Mouse (Mus musculus) CH12.LX (cell line): Measurements from ENCODE around the gene Tmem145. TPM values are rescaled to one million over a fixed set of nuclear protein-coding genes. Genes with fewer than 3 reads are reported as not detected.

Experiments
- DNase-seq: peaks from one replicate; pipeline ENCODE4 v3.0.0-alpha.2; 2013; ENCODE audit errors: extremely low read depth
- H3K27ac ChIP-seq: 2 replicates; pipeline ENCODE4 v1.5.1; 2012; ENCODE audit warnings: low read depth, mild to moderate bottlenecking, control low read depth, moderate library complexity; ENCODE audit not compliant: insufficient read depth
- H3K27me3 ChIP-seq: replicated peaks from 2 replicates; pipeline ENCODE3; 2012; ENCODE audit warnings: inconsistent platforms
- H3K36me3 ChIP-seq, 2 experiments: replicated peaks in 1 of 2; 2 replicates each; pipeline versions ENCODE3 to v1.6.1; 2012; ENCODE audit warnings: inconsistent platforms in 1 of 2, low read length in 1 of 2, mild to moderate bottlenecking in 1 of 2, mixed read lengths in 1 of 2, moderate library complexity in 1 of 2; ENCODE audit not compliant: control insufficient read depth in 1 of 2, insufficient read depth in 1 of 2
- H3K4me1 ChIP-seq, 2 experiments: 2 replicates each; pipeline ENCODE4 v1.6.1; 2012; ENCODE audit warnings: inconsistent platforms in 1 of 2, moderate library complexity in 1 of 2; ENCODE audit not compliant: insufficient read depth in 2 of 2, control insufficient read depth in 1 of 2
- H3K4me2 ChIP-seq: 2 replicates; pipeline ENCODE4 v1.6.1; 2012; ENCODE audit warnings: low read depth, mild to moderate bottlenecking, control low read depth; ENCODE audit not compliant: poor library complexity, insufficient read depth, severe bottlenecking
- H3K4me3 ChIP-seq, 3 experiments: fragments of 150-350 bp in 1 of 3; sonication (generic) in 1 of 3; replicated peaks in 1 of 3; 2 replicates each; pipeline versions ENCODE3 to v1.5.1; 2011 to 2012; ENCODE audit warnings: low read depth in 2 of 3, low read length in 2 of 3, mild to moderate bottlenecking in 2 of 3, moderate library complexity in 2 of 3, control low read depth in 1 of 3, improper control_type of control experiment in 1 of 3, inconsistent platforms in 1 of 3, mixed read lengths in 1 of 3; ENCODE audit not compliant: poor library complexity in 1 of 3
- H3K79me2 ChIP-seq: replicated peaks from 2 replicates; pipeline ENCODE4 v1.6.1; 2012; ENCODE audit warnings: mild to moderate bottlenecking, moderate library complexity; ENCODE audit not compliant: control insufficient read depth, poor library complexity, insufficient read depth, severe bottlenecking; ENCODE audit errors: extremely low read depth
- H3K9ac ChIP-seq: 2 replicates; pipeline ENCODE4 v1.6.1; 2012; ENCODE audit warnings: low read depth, mild to moderate bottlenecking, control low read depth, moderate library complexity; ENCODE audit not compliant: insufficient read depth
- H3K9me3 ChIP-seq: replicated peaks from 2 replicates; pipeline ENCODE3; 2012; ENCODE audit warnings: low read length, inconsistent platforms, mixed read lengths
- ELF1 ChIP-seq: IDR thresholded peaks from 2 replicates; pipeline ENCODE4 v1.6.1; 2014; ENCODE audit warnings: low read depth, mild to moderate bottlenecking, inconsistent platforms, low read length, improper control_type of control experiment
- EP300 ChIP-seq: IDR thresholded peaks from 2 replicates; pipeline ENCODE4 v1.6.1; 2011; ENCODE audit warnings: low read length, improper control_type of control experiment
- ETS1 ChIP-seq: conservative IDR thresholded peaks from 2 replicates; pipeline ENCODE4 v1.6.1; 2012; ENCODE audit warnings: low read depth, mild to moderate bottlenecking, inconsistent platforms, low read length, improper control_type of control experiment, moderate library complexity
- GABPA ChIP-seq: IDR thresholded peaks from 2 replicates; pipeline ENCODE4 v1.6.1; 2012; ENCODE audit warnings: low read depth, low read length, improper control_type of control experiment, inconsistent platforms; ENCODE audit not compliant: insufficient replicate concordance
- MXI1 ChIP-seq: IDR thresholded peaks from 2 replicates; pipeline ENCODE4 v1.6.1; 2011; ENCODE audit warnings: mild to moderate bottlenecking, low read depth, low read length, improper control_type of control experiment
- NRF1 ChIP-seq: IDR thresholded peaks from 2 replicates; pipeline ENCODE4 v1.6.1; 2014; ENCODE audit warnings: low read depth, mild to moderate bottlenecking, inconsistent platforms, low read length, improper control_type of control experiment, moderate library complexity
- POLR2A ChIP-seq: IDR thresholded peaks from 2 replicates; pipeline ENCODE4 v1.6.1; 2011; ENCODE audit warnings: low read depth, mild to moderate bottlenecking, improper control_type of control experiment, low read length
- RAD21 ChIP-seq: IDR thresholded peaks from 2 replicates; pipeline ENCODE4 v1.6.1; 2011; ENCODE audit warnings: low read depth, mild to moderate bottlenecking, low read length, improper control_type of control experiment, moderate library complexity
- SIN3A ChIP-seq: IDR thresholded peaks from 2 replicates; pipeline ENCODE4 v1.6.1; 2012; ENCODE audit warnings: low read length, improper control_type of control experiment, inconsistent platforms
- TCF12 ChIP-seq: IDR thresholded peaks from 2 replicates; pipeline ENCODE4 v1.6.1; 2014; ENCODE audit warnings: low read depth, mild to moderate bottlenecking, inconsistent platforms, low read length, improper control_type of control experiment
- UBTF ChIP-seq: IDR thresholded peaks from 2 replicates; pipeline ENCODE4 v1.6.1; 2012; ENCODE audit warnings: low read depth, mild to moderate bottlenecking, inconsistent platforms, low read length, improper control_type of control experiment, moderate library complexity
- USF1 ChIP-seq: IDR thresholded peaks from 2 replicates; pipeline ENCODE4 v1.6.1; 2014; ENCODE audit warnings: low read depth, mild to moderate bottlenecking, inconsistent platforms, low read length, improper control_type of control experiment
- ZMIZ1 ChIP-seq: IDR thresholded peaks from 2 replicates; pipeline ENCODE4 v1.6.1; 2012; ENCODE audit warnings: low read depth, mild to moderate bottlenecking, inconsistent platforms, low read length, improper control_type of control experiment
- ZNF384 ChIP-seq: IDR thresholded peaks from 2 replicates; pipeline ENCODE4 v1.6.1; 2012; ENCODE audit warnings: low read depth, low read length, improper control_type of control experiment, inconsistent platforms
- dilution Hi-C: fragments of 300-500 bp; cut with MboI; formaldehyde crosslinking; loops from 2 replicates; pipeline ENCODE4 v1.14.3; 2020; ENCODE audit warnings: low sequenced_read_pairs; ENCODE audit not compliant: extremely low pct_unique_long_range_greater_than_20kb, extremely low pct_ligation_motif_present
- in situ Hi-C: fragments of 300-500 bp; cut with MboI; formaldehyde crosslinking; loops from 3 replicates; pipeline ENCODE4 v1.14.3; 2019; ENCODE audit warnings: low sequenced_read_pairs, low pct_ligation_motif_present, low pct_unique_long_range_greater_than_20kb, mixed read lengths
- polyA plus RNA-seq: library from polyadenylated mRNA; unstranded; fragments of >175 nt; gene quantifications from 2 replicates; pipeline ENCODE4 v1.2.1, GENCODE M21; 2012; ENCODE audit warnings: low read depth; ENCODE audit not compliant: insufficient read length
- total RNA-seq, 2 experiments: library from RNA; depleted of rRNA; stranded (reverse); fragments of 300-350 nt in 1 of 2; fragments of >200 nt in 1 of 2; gene quantifications; 2 replicates each; pipeline ENCODE4 v1.2.3; 2012 to 2014

Gene Tmem145
- total and polyA plus RNA-seq, 3 experiments = 0.10 TPM; not detected in 2

GRCm38 (mm10) chr7:25268588-25268987, 37.3 kb upstream of the Tmem145 start:
- peaks cover 28 to 39% of the 10 kb centered on the region in 2 experiments for H3K4me1 ChIP-seq
- in situ Hi-C loops = no loop called here

GRCm38 (mm10) chr7:25269029-25269428, 36.9 kb upstream of the Tmem145 start:
- peaks cover 28 to 44% of the 10 kb centered on the region in 2 experiments for H3K4me1 ChIP-seq
- no peaks in the 10 kb centered on the region for H3K27me3 ChIP-seq
- peaks cover 30 to 36% of the 10 kb centered on the region in 2 experiments for H3K36me3 ChIP-seq
- 0 out of 2 replicates have a peak, but pooled peaks have one; percentile 5 for TF ChIP-seq TCF12
- 0 out of 2 replicates have a peak, but pooled peaks have one; percentile 25 for TF ChIP-seq SIN3A
- TF ChIP-seq USF1 = no peak
- DNase-seq = no peak
- H3K79me2 ChIP-seq = 0 out of 2 replicates have a peak, but pooled peaks cover 2% of the 10 kb centered on the region
- no peaks in the 10 kb centered on the region for H3K9me3 ChIP-seq
- H3K4me3 ChIP-seq = peak overlapping the region; percentile 77 to 97 (median 93)
- H3K9ac ChIP-seq = peak overlapping the region; percentile 91
- H3K27ac ChIP-seq = peak overlapping the region; percentile 74
- in situ Hi-C loops (no loop called here), dilution Hi-C loops (no loop called here)
- peak overlapping the region; percentile 90 for H3K4me2 ChIP-seq

More at GRCm38 (mm10) chr7:25268588-25268987, 37.3 kb upstream of the Tmem145 start:
- Histone ChIP-seq H3K27ac (peak overlapping the region; percentile 74), H3K9ac (peak overlapping the region; percentile 91), H3K9me3 (no peaks in the 10 kb centered on the region), H3K4me3 (peak overlapping the region; percentile 77 to 97 (median 93)), H3K27me3 (no peaks in the 10 kb centered on the region), H3K4me2 (peak overlapping the region; percentile 90), H3K36me3 (peaks cover 27 to 32% of the 10 kb centered on the region in 2 experiments), H3K79me2 (0 out of 2 replicates have a peak, but pooled peaks cover 2% of the 10 kb centered on the region)
- TF ChIP-seq SIN3A (0 out of 2 replicates have a peak, but pooled peaks have one; percentile 15), GABPA (no peak)
- dilution Hi-C loops = no loop called here
- no peak for DNase-seq

DNA sequence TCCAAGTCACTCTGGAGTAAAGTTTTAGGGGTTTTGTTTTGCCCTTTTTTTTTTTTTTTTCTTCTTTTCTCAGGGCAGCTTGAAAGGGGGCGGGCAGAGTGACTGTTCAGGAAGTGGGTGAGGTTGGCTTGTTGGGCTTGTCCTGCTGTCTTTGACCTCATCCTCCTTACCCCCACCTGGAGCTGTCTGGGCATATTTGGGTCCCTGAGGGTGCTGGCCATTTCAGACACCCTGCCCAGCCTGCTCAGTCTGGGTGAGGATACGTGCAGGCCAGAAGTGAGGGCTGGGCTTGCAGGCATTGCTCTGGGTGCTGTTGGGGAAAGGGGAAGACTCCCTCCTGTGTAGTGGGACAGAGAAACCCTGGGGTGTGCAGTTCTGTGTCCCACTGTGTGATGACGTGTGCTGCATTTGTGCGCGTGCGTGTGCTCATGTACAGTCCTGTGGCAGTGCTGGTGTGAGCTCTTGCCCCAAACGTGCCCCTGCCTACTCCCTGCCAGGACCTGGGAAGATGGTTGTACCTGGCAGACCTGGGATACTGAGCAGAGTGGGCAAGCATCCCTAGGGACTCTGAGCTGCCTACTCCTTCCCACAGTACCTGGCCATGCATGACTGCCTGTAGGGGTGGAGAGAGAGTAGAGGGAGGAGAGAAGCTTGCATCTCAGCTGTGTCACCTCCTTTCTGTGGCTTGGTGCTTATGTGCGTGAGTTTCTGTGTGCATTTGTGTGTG, 36.2 kb upstream of the Tmem145 start:
- H3K36me3 ChIP-seq = peaks cover 30 to 42% of the 10 kb centered on the region in 2 experiments
- no peaks in the 10 kb centered on the region for H3K27me3 ChIP-seq
- peaks cover 35 to 50% of the 10 kb centered on the region in 2 experiments for H3K4me1 ChIP-seq
- H3K9ac ChIP-seq = peak overlapping the region; percentile 91
- peak; percentile 65 for DNase-seq
- in situ Hi-C loops (loop anchor here (10.0 kb wide), 1 partner anchor 85 kb away; no protein-coding TSS in a partner anchor), dilution Hi-C loops (no loop called here)
- H3K4me2 ChIP-seq = peak overlapping the region; percentile 90
- 0 out of 2 replicates have a peak, but pooled peaks cover 2% of the 10 kb centered on the region for H3K79me2 ChIP-seq
- H3K9me3 ChIP-seq = no peaks in the 10 kb centered on the region
- H3K4me3 ChIP-seq = peak overlapping the region; percentile 77 to 97 (median 93)
- TF ChIP-seq ELF1 (peak; percentile 52), ETS1 (0 out of 2 replicates have a peak, but pooled peaks have one; percentile 27), SIN3A (peak; percentile 43; the same call in 1 of the 2 replicates), GABPA (no peak), UBTF (no peak), ZMIZ1 (0 out of 2 replicates have a peak, but pooled peaks have one; percentile 35), ZNF384 (peak; percentile 90), POLR2A (peak; percentile 36; the same call in 1 of the 2 replicates), EP300 (no peak), MXI1 (peak; percentile 71), NRF1 (peak; percentile 83), TCF12 (0 out of 2 replicates have a peak, but pooled peaks have one; percentile 13), RAD21 (no peak)
- H3K27ac ChIP-seq = peak overlapping the region; percentile 81
